Mouse (Mus musculus) G1E-ER4 (cell line): ENCODE data around the gene Rps6ka2. TPM values are rescaled to one million over a fixed set of nuclear protein-coding genes. Genes with fewer than 3 reads are reported as not detected.

ENCODE experiments used
- GATA1 ChIP-seq: IDR thresholded peaks from one replicate; pipeline ENCODE4 v1.8.0; 2012; ENCODE audit warnings: low read length, inconsistent platforms
- polyA plus RNA-seq: library from polyadenylated mRNA; stranded (reverse); fragments of >175 nt; gene quantifications from 2 replicates; pipeline ENCODE4 v1.2.3, GENCODE M21; 2012

Rps6ka2 gene
- 0.02 TPM in 1 of 2 replicates, not detected in the other for polyA plus RNA-seq

GRCm38 (mm10) chr17:7169627-7170303 lies at the start of gene Rps6ka2:
Rps6ka2 (plus strand) TSS chr17:7170115.
- TF ChIP-seq GATA1: no peak

GRCm38 (mm10) chr17:7138186-7138925 lies 31.6 kb upstream of the Rps6ka2 start:
- no peak for TF ChIP-seq GATA1

GRCm38 (mm10) chr17:7140399-7141174 lies 29.3 kb upstream of the Rps6ka2 start:
- TF ChIP-seq GATA1: no peak

- TF ChIP-seq GATA1: no peak
Observed at GRCm38 (mm10) chr17:7142367-7142766, 27.5 kb upstream of the Rps6ka2 start.

- TF ChIP-seq GATA1: no peak
Observed at GRCm38 (mm10) chr17:7143885-7144518, 25.9 kb upstream of the Rps6ka2 start.

GRCm38 (mm10) chr17:7145373-7146058 lies 24.4 kb upstream of the Rps6ka2 start:
- no peak for TF ChIP-seq GATA1

GRCm38 (mm10) chr17:7146479-7146878 lies 23.4 kb upstream of the Rps6ka2 start:
- no peak for TF ChIP-seq GATA1

- no peak for TF ChIP-seq GATA1
Observed at GRCm38 (mm10) chr17:7147920-7148321, 22.0 kb upstream of the Rps6ka2 start.

- no peak for TF ChIP-seq GATA1
Observed at GRCm38 (mm10) chr17:7149328-7150195, 20.4 kb upstream of the Rps6ka2 start.

- no peak for TF ChIP-seq GATA1
Observed at GRCm38 (mm10) chr17:7151446-7152100, 18.3 kb upstream of the Rps6ka2 start.

- TF ChIP-seq GATA1: no peak
Observed at GRCm38 (mm10) chr17:7152662-7153061, 17.3 kb upstream of the Rps6ka2 start.

- no peak for TF ChIP-seq GATA1
Observed at GRCm38 (mm10) chr17:7163955-7164354, 6.0 kb upstream of the Rps6ka2 start.

- no peak for TF ChIP-seq GATA1
Observed at GRCm38 (mm10) chr17:7165524-7165923, 4.4 kb upstream of the Rps6ka2 start.
